Mouse (Mus musculus): ENCODE measurements around the gene Mafk.

The Mafk gene

DNA sequence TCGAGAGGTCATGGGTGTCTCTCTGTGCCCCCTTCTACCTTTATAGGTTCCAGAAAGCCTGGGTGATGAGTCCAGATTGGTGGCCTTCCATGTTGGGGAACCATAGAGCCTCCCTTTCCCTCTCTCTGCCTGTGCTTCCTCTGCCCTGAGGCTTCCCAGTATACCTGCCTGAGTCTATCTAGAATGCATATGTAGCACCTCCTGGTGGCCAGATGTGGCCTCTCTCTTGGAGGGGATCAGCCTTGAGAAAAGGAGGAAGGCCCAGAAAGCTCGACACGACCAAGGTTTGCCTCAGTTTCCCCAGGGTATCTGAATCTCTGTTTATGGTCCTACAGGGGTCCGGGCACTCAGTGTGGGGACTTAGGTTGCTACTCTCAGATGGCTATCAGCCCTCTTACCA lies 27.5 kb downstream of the Mafk start:
- in situ Hi-C loops (cut with MseI, MboI) = no loop called here

DNA sequence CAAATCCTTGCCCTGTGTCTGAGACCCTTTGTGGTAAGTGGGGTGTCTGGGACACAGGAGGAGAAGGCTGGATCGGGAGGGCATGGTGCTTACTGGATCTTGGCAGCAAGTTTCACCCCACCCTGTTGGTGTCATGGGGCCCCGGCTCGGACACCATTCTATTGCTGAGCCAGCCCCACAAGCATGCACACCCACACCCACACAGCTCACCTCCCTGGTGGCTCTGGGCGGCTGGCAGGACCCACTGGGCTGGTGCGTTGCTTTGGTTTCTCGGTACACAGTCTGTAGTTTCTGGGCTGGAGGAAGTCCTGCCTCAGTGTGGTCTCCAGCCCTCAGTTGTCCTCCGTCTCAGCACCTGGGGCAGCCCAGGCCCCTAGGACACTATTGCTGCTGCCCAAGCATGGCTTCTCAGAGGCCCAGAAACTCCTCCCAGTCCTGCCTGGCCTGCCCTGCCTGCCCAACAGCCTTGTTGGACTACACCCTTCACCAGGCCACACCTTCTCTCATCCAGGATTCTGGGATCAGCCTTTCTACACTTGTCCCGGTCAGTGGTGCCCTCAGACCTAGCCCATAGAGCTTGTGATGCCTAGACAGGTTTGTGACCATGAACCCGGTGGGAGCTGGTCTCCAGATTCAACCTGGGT lies 28.3 kb downstream of the Mafk start, which contains the start of gene Tmem184a:
TSS of gene Tmem184a (minus strand) at position 380 of the 644 bp plus-strand sequence.
- in situ Hi-C loops (cut with MseI, MboI) = no loop called here

DNA sequence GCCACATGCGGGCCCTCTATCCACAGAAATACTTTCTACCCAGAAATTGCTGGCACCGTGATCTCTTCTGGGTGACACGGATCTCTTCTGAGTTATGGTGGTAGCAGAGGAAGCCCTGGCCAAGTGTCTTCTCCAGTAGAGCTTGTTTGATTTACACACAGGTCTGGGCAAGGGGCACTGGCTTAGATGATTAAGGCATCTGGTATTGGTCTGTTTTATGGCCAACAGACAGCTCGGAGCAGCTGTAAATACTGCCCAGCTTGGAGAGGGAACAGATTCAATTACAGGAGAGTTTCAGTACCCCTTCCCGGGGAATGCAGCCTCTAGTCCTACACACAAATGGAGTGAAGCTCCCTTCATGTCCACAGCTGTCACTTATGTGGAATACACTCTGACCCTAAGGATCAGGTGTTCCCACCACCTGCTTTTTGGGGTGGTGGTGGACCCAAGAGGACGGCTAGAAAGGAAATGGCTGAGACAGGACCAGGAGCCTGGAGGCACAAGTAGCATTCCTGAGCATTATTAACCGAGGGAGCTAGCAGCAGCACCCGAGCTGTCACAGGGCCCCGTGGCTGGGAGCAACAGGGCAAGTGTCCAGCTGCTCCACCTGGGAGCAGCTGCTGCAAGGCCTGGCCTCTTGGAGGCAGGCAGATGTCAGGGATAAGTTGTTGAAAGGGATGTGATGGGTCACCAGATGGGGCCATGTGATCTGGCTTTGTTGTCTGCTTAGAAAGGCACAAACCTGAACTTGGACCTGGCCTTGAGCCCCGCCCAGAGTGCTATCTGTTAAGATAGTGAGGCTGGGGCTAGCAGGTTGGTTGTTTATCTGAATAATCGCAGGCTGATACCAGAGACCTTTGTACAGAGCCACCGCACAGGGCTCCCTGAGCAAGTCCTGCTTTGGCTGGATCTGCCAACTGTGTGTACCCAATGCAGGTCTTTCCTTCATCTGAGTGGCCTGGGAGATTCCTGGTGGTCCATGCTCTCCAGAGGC lies 30.4 kb downstream of the Mafk start:
- in situ Hi-C loops (cut with MseI, MboI) = no loop called here

DNA sequence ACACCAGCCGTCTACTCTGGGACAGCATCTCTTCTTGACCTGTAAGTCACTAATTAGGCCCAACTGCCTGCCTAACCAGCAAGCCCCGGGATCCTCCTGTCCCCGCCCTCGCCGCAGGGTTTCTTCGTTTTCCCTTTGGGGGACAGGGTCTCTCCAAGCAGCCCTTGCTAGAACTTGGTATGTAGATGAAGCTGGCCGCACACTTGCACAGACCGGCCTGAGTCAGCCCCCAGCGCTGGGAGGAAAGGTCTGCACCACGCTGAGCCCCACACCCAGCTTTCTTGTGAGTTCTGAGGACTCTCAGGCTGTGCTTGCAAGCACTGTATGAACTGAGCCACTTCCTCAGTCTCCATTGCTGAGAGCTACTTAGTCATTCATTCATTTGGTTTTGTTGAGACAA lies 33.2 kb downstream of the Mafk start:
- in situ Hi-C loops (cut with MseI, MboI) = no loop called here

DNA sequence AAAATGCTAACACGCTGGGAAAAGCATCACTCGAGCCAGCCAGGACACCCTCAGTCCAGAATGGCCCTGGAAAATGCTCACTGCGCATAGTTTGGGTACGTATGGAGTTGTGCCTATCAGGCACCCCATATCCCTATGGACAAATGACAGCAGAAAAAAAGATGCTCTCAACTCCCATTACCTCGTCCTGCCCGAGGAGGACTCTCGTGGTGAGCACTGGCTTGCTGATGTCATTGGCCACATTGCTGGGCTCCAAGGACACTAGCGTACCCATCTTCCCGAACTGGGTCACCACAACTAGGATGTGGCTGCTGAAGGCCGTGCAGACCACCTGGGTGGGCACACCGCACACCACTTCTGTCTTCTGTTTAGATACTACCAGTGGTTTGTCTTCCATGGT lies 34.6 kb downstream of the Mafk start:
- in situ Hi-C loops (cut with MseI, MboI) = no loop called here

DNA sequence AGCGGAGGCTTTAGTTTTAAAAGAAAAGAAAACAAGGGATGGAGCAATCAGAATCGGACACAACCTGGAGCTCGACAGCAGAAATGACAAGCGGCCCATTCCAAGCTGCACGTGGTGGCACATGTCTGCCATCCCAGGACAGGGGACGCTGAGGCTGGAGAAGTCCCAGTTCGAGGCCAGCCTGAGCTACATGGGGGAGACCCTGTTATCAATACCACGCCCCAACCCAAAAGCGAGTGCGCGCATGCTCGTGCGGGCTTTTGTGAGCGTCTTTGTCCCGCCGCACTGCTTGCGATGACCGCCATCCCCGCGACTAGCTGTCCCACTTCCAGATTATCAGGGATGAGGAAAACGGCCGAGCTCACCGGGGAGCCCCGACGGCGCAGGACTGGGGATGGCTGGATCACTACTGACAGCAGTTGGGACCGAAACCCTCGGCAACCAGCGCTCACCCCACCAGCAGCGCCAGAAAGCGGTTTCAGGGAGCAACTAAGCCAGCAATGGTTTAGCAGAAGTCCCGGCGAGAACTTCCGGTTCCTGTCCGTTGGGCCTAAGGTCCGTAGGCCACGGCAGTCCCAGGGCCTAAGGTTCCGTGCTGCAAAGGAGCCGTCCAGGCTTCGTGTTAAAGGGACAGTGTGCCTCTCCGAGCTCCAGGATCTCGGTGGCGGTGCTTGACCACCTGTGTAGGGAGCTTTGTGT lies 35.2 kb downstream of the Mafk start, which contains the start of the genes Gm26938 and Psmg3:
TSS of gene Gm26938 (minus strand) at position 51 of the 699 bp plus-strand sequence.
TSS of gene Psmg3 (minus strand) at position 529 of the 699 bp plus-strand sequence.
- in situ Hi-C loops (cut with MseI, MboI) = no loop called here

DNA sequence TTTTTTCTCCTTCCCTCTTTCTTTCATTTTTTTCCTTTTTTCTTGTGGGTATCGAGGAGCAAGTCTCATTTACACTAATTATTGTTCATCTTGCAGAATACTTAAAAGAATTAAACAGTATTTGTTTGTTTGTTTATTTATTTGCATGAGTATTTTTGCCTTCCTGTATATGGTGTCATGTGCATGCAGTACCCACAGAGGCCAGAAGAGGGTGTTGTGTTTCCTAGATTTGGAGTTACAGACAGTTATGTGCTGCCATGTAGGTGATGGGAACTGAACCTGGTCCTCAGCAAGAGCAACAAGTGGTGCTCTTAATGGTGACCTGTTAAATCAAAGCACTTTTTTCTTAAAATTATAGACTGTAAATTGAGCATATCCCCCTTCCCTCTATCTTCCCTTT lies 36.3 kb downstream of the Mafk start:
- in situ Hi-C loops (cut with MseI, MboI) = no loop called here

DNA sequence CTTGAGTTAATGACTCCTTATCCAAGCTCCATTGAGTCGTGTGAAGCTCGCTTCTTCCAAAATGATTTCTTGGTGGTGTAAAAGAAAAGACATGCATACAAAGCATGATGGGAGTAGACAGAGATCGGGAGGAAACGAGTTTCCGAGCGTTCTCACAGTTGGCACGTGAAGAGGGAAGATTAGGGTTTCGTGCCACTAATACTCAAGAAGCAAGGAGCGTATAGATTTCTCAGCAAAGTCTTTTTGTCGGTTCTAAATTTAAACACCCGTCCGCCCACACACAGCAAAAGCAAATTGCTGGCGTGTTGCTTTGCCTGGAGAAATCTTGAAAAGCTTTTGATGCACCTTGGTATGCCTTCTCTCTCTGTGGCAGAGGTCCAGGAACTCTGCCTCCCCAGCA lies 38.1 kb downstream of the Mafk start:
- in situ Hi-C loops (cut with MseI, MboI) = no loop called here

DNA sequence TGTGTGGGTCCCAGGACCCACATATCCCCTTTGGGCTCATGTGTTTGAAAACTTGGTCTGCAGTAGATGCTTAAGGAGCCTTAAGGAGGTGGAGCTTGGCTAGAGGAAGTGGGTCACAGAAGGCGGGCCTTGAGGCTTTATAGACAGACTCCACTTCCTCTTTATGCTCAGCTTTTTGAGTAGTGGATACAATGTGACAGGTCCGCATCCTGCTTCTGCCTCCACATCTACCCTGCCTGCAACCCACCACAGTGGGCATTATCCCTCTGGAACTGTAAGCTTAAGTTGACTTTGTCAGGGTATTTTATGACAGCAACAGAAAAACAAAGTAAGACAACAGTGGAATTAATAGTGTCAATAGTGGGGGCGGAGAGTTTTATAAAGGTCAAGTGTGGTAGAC lies 39.4 kb downstream of the Mafk start:
- in situ Hi-C loops (cut with MseI, MboI) = no loop called here

DNA sequence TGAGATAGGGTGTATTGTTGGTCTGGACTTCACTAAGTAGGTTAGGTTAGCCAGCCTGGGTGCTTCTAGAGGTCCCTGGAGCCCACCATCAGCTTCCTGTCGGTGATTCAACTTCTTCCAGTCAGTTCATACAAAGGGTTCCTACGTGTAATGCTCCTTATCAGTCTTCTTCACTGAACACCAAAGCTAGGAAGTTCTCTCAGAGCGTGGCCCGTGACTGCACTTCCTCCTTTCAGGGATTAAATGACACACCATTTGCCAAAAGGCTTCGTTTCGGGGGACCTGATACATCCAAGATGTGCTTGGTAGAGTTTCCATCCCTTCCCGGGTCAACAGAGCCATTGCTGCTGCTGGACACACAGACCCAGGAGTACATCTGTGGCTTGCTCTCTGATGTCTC lies 40.8 kb downstream of the Mafk start:
- in situ Hi-C loops (cut with MseI, MboI) = no loop called here

DNA sequence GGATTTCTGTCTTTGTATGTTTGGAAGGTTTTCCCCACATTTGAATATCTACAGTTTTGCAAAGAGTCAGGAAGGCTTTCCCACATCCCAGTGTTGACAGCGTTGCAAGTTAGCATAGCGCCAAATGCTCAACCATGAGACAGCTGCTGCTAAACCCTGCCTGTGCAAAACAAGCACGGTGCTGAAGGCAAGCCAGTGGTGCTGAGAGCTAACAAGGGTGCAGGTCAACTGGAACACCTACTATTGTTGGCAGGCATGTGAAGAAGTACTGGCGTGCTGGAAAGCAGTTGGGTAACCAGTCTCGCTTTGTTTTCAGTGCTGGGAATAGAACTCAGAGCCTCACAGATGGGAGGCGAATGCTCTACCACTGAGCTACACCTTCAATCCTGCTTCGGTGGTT lies 44.4 kb downstream of the Mafk start:
- in situ Hi-C loops (cut with MseI, MboI) = no loop called here

DNA sequence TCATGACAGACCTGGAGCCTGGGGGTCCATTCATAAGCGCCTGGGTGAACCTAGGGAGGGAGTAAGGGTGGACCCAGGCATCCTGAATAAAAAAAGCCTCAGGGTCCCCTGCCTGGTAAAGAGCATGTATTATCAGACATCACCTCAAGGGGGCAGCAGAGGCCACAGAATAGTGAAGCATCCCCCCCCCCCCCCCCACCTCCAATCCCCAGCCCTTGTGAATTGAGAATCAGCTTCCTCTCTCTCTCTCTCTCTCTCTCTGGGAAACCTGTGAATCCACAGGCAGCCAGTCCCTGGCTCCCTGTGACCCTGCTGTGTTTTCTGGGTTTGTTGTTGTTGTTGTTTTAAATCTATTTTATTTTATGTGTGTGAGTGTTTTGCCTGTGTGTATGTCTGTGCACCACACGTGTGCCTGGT lies 47.2 kb downstream of the Mafk start:
- in situ Hi-C loops (cut with MseI, MboI) = no loop called here

DNA sequence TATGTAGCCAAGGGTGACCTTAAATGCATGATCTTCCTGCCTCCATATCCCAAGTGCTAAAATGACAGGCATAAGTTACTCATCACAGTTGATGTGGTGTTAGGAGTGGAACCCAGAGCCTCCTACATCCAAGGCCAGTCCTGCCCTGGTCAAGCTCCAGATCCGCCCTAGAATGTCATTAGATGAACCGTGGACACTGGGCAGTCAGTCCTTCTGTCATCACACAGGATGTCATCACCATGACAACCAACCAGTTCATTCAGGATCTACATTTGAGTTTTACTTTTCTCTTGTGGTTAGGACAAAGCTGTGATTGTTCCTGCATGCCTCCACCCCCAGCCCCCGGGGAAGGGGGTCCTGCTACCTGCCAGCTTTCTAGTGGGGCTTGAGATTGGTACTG lies 47.8 kb downstream of the Mafk start:
- in situ Hi-C loops (cut with MseI, MboI) = no loop called here

DNA sequence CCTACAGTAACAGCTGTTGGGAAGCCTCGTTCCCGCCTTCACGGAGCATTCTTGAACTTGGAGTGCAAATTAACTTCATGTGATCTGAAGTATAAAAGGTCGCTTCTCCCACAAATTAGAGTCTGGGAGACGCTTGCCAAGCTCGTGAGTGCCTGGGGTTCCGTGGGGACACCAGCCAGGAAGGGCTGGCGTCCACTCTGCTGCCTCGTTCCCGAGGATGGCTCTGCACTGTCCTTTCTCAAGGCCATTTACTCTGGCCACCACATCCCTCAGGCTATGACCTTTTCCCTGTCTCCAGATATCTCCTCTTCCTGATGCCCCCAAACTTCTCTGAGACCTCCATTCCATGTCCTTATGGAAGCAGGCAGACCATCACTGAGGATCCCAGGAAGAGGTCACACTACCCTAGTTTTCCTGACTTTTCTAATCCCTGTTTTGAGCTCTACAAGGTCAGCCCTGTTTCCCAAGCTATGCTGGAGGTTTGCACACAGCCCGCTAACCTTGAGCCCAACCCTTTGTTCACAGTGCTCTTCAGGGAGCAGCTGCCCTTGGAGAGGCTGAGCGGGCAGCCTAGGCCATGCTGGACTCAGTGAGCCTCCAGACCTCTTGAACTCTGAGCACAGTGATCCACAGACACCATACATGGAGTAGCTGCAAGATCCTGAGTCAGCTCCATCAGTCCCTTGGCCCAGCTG lies 58.5 kb downstream of the Mafk start:
- in situ Hi-C loops (cut with MseI, MboI) = no loop called here
